ENCODE assay signal across 9 mouse cellular contexts in the genomic region with DNA sequence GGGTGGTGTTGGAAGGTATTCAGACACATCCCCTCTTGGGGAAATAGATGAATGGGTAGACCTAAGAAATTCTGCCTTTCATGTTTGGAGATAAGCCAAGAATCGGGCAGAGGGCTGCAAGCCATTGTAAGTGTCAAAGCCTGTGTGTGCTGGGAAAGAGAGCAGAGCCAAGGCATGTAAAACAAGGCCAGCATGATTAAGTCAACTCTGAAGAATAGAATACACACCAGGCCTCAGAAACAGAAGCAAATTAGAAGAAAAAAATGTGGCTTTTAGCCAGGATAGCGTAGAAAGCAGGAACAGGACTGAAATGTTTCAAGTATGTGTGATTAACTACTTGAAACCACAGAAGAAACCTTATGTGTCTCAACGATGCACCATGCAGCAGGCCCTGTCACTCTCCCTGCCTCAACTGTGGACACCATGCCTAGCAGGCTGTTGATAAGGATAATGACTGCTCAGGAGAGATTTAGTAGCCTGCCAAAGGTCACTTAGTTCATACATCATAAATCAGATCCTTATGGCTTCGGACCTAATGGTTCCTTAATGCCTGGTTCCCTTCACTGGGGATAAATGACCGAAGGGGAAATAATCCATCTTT.
A peak's percentile ranks its signal among the peaks of the same experiment; 100 is the strongest.
DNase-seq lines count a peak whose midpoint lies in the region; ATAC-seq lines count a peak whose summit lies in the region.
"Had no signal": no experiment of that assay in that cellular context is flagged by ENCODE, and none has a peak within 500 bp of the region (broad histone marks: within the 10 kb centered on the region; RNA-seq: fewer than 3 reads in every experiment).

No protein-coding gene starts in this region.

- H3K9me3 ChIP-seq in forebrain, embryonic 12.5 days: no peaks in the 10 kb centered on the region
- H3K9me3 ChIP-seq in forebrain, embryonic 10.5 days: no peaks in the 10 kb centered on the region
- H3K9me3 ChIP-seq in midbrain, embryonic 13.5 days: no peaks in the 10 kb centered on the region
- H3K9me3 ChIP-seq in midbrain, embryonic 11.5 days (ENCODE audit: control insufficient read depth, low read length): no peaks in the 10 kb centered on the region
- H3K9me3 ChIP-seq in hindbrain, embryonic 15.5 days: no peaks in the 10 kb centered on the region
- no peaks in the 10 kb centered on the region for H3K9me3 ChIP-seq in stomach, embryonic 16.5 days (replicated peaks; ENCODE audit: control insufficient read depth, low read length)

- peaks cover 2% of the 10 kb centered on the region for H3K4me1 ChIP-seq in forebrain, embryonic 12.5 days
- no peaks in the 10 kb centered on the region for H3K4me1 ChIP-seq in forebrain, embryonic 10.5 days
- no peaks in the 10 kb centered on the region; the same call in 1 of the 2 replicates for H3K4me1 ChIP-seq in midbrain, embryonic 13.5 days (replicated peaks)
- H3K4me1 ChIP-seq in midbrain, embryonic 11.5 days (ENCODE audit: control insufficient read depth, insufficient read depth, low read length): no peaks in the 10 kb centered on the region
- H3K4me1 ChIP-seq in hindbrain, embryonic 15.5 days (replicated peaks): peaks cover 7% of the 10 kb centered on the region
- H3K4me1 ChIP-seq in stomach, embryonic 16.5 days (ENCODE audit: control insufficient read depth, insufficient read depth, low read length): peaks cover 6% of the 10 kb centered on the region; the same call in 1 of the 2 replicates

- H3K4me2 ChIP-seq in forebrain, embryonic 12.5 days: no peak overlapping the region
- no peak overlapping the region for H3K4me2 ChIP-seq in midbrain, embryonic 13.5 days (replicated peaks)
- H3K4me2 ChIP-seq in midbrain, embryonic 11.5 days: no peak overlapping the region
- no peak overlapping the region for H3K4me2 ChIP-seq in hindbrain, embryonic 15.5 days
- no peak overlapping the region for H3K4me2 ChIP-seq in stomach, embryonic 16.5 days (ENCODE audit: low read depth, low read length)

- peak; percentile 65; the same call in 1 of the 2 replicates for ATAC-seq in forebrain, embryonic 12.5 days (ENCODE audit: low FRiP score)
- peak; percentile 83 for ATAC-seq in midbrain, embryonic 13.5 days
- ATAC-seq in midbrain, embryonic 11.5 days (ENCODE audit: low FRiP score): no peak
- peak; percentile 85; the same call in 1 of the 2 replicates for ATAC-seq in hindbrain, embryonic 15.5 days (ENCODE audit: low FRiP score, low read depth)
- peak; percentile 79 for ATAC-seq in stomach, embryonic 16.5 days (ENCODE audit: insufficient read depth, low FRiP score)

- DNase-seq in forebrain, embryonic 10.5 days (ENCODE audit: extremely low spot score, low spot score): no peak
- no peak for DNase-seq in midbrain, embryonic 11.5 days (ENCODE audit: low spot score, missing footprints)
- DNase-seq in spleen, postnatal 4 days (ENCODE audit: low spot score in 2 of 2): no peak
- DNase-seq in frontal cortex, postnatal 36 days (ENCODE audit: low spot score in 2 of 2): no peak
- DNase-seq: layer of hippocampus, adult 9-11 months had no signal

- H3K27ac ChIP-seq in forebrain, embryonic 12.5 days: no peak overlapping the region
- no peak overlapping the region for H3K27ac ChIP-seq in forebrain, embryonic 10.5 days
- no peak overlapping the region for H3K27ac ChIP-seq in midbrain, embryonic 13.5 days
- no peak overlapping the region for H3K27ac ChIP-seq in midbrain, embryonic 11.5 days (ENCODE audit: low read depth, low read length)
- H3K27ac ChIP-seq in hindbrain, embryonic 15.5 days (replicated peaks): no peak overlapping the region; the same call in 1 of the 2 replicates
- H3K27ac ChIP-seq in stomach, embryonic 16.5 days (ENCODE audit: low read length): peak overlapping the region; percentile 44; the same call in 1 of the 2 replicates

- WGBS in forebrain, embryonic 12.5 days: 57% methylated on average over 5 of the region's 5 CpGs
- 87% methylated on average over 5 of the region's 5 CpGs for WGBS in forebrain, embryonic 10.5 days
- WGBS in midbrain, embryonic 13.5 days: 73% methylated on average over 5 of the region's 5 CpGs
- WGBS in midbrain, embryonic 11.5 days: 83% methylated on average over 5 of the region's 5 CpGs
- WGBS in hindbrain, embryonic 15.5 days: 41% methylated on average over 5 of the region's 5 CpGs
- WGBS in stomach, embryonic 16.5 days: 17% methylated on average over 5 of the region's 5 CpGs

- H3K4me3 ChIP-seq in forebrain, embryonic 12.5 days (replicated peaks): no peak overlapping the region
- no peak overlapping the region for H3K4me3 ChIP-seq in forebrain, embryonic 10.5 days
- H3K4me3 ChIP-seq in midbrain, embryonic 13.5 days (replicated peaks): no peak overlapping the region
- H3K4me3 ChIP-seq in midbrain, embryonic 11.5 days (ENCODE audit: low read depth, low read length): no peak overlapping the region
- no peak overlapping the region for H3K4me3 ChIP-seq in hindbrain, embryonic 15.5 days
- H3K4me3 ChIP-seq in stomach, embryonic 16.5 days (replicated peaks; ENCODE audit: low read length): no peak overlapping the region

- no peaks in the 10 kb centered on the region for H3K36me3 ChIP-seq in forebrain, embryonic 12.5 days (replicated peaks)
- H3K36me3 ChIP-seq in forebrain, embryonic 10.5 days (replicated peaks): no peaks in the 10 kb centered on the region
- H3K36me3 ChIP-seq in midbrain, embryonic 13.5 days: no peaks in the 10 kb centered on the region
- H3K36me3 ChIP-seq in midbrain, embryonic 11.5 days (ENCODE audit: control insufficient read depth, insufficient read depth, low read length): no peaks in the 10 kb centered on the region
- no peaks in the 10 kb centered on the region for H3K36me3 ChIP-seq in hindbrain, embryonic 15.5 days
- no peaks in the 10 kb centered on the region for H3K36me3 ChIP-seq in stomach, embryonic 16.5 days (ENCODE audit: control insufficient read depth, insufficient read depth, low read length)

- no peak overlapping the region for H3K9ac ChIP-seq in forebrain, embryonic 12.5 days
- H3K9ac ChIP-seq in midbrain, embryonic 13.5 days (replicated peaks): no peak overlapping the region
- no peak overlapping the region for H3K9ac ChIP-seq in midbrain, embryonic 11.5 days (ENCODE audit: low read length)
- H3K9ac ChIP-seq in hindbrain, embryonic 15.5 days: no peak overlapping the region
- H3K9ac ChIP-seq in stomach, embryonic 16.5 days (ENCODE audit: low read length): no peak overlapping the region

- no peaks in the 10 kb centered on the region for H3K27me3 ChIP-seq in forebrain, embryonic 12.5 days
- no peaks in the 10 kb centered on the region for H3K27me3 ChIP-seq in forebrain, embryonic 10.5 days (ENCODE audit: poor library complexity, severe bottlenecking)
- no peaks in the 10 kb centered on the region for H3K27me3 ChIP-seq in midbrain, embryonic 13.5 days
- no peaks in the 10 kb centered on the region for H3K27me3 ChIP-seq in midbrain, embryonic 11.5 days (ENCODE audit: control insufficient read depth, insufficient read depth, low read length)
- H3K27me3 ChIP-seq in hindbrain, embryonic 15.5 days: no peaks in the 10 kb centered on the region
- H3K27me3 ChIP-seq in stomach, embryonic 16.5 days (ENCODE audit: control insufficient read depth, insufficient read depth, low read length): no peaks in the 10 kb centered on the region
